Mouse (Mus musculus) lung, embryonic 16.5 days (tissue): Measurements from ENCODE around the gene Gpc6. TPM values are rescaled to one million over a fixed set of nuclear protein-coding genes. Genes with fewer than 3 reads are reported as not detected.

Experiments
- ATAC-seq: fragments of 200-750 bp; cut with Nextera tagmentation; 2 replicates; pipeline ENCODE4 v1.8.0; 2017; ENCODE audit warnings: low read depth, mild to moderate bottlenecking, moderate library complexity
- H3K27ac ChIP-seq: fragments of 300-500 bp; sonication (generic); 2 replicates; pipeline ENCODE4 v1.5.1; 2014; ENCODE audit warnings: mild to moderate bottlenecking, control low read depth, low read length
- H3K27me3 ChIP-seq: fragments of 300-500 bp; sonication (generic); 2 replicates; pipeline ENCODE4 v1.6.1; 2014; ENCODE audit warnings: low read depth, low read length, mixed read lengths; ENCODE audit not compliant: control insufficient read depth, insufficient read depth
- H3K36me3 ChIP-seq: fragments of 300-500 bp; sonication (generic); 2 replicates; pipeline ENCODE4 v1.6.1; 2014; ENCODE audit warnings: low read length; ENCODE audit not compliant: control insufficient read depth, insufficient read depth
- H3K4me1 ChIP-seq: fragments of 300-500 bp; sonication (generic); replicated peaks from 2 replicates; pipeline ENCODE4 v1.6.1; 2014; ENCODE audit warnings: low read length, mixed read lengths; ENCODE audit not compliant: control insufficient read depth, insufficient read depth
- H3K4me2 ChIP-seq: fragments of 300-500 bp; sonication (generic); 2 replicates; pipeline ENCODE4 v1.6.1; 2014; ENCODE audit warnings: low read depth, low read length, control low read depth
- H3K4me3 ChIP-seq: fragments of 300-500 bp; sonication (generic); 2 replicates; pipeline ENCODE4 v1.5.1; 2014; ENCODE audit warnings: mild to moderate bottlenecking, low read length, control low read depth
- H3K9ac ChIP-seq: fragments of 300-500 bp; sonication (generic); 2 replicates; pipeline ENCODE4 v1.6.1; 2014; ENCODE audit warnings: low read length, control low read depth
- H3K9me3 ChIP-seq: fragments of 300-500 bp; sonication (generic); 2 replicates; pipeline ENCODE4 v1.6.1; 2016; ENCODE audit warnings: low read length; ENCODE audit not compliant: control insufficient read depth
- WGBS: fragments of 180-500 bp; shearing (Covaris S2); extraction: QIAGEN DNeasy Blood & Tissue Kit; methylation state at CpG from one replicate; pipeline ENCODE4 v1.1.7; 2014; 5-methylcytosine and 5-hydroxymethylcytosine counted together
- polyA plus RNA-seq: library from polyadenylated mRNA; unstranded; fragments of >200 nt; fragmentation: Nextera tagmentation; extraction: Ambion mirVana; gene quantifications from 2 replicates; pipeline ENCODE4 v1.2.1, GENCODE M21; 2015

Gene Gpc6
- polyA plus RNA-seq, 1 experiment from 2014 or later: 26.1 TPM

DNA sequence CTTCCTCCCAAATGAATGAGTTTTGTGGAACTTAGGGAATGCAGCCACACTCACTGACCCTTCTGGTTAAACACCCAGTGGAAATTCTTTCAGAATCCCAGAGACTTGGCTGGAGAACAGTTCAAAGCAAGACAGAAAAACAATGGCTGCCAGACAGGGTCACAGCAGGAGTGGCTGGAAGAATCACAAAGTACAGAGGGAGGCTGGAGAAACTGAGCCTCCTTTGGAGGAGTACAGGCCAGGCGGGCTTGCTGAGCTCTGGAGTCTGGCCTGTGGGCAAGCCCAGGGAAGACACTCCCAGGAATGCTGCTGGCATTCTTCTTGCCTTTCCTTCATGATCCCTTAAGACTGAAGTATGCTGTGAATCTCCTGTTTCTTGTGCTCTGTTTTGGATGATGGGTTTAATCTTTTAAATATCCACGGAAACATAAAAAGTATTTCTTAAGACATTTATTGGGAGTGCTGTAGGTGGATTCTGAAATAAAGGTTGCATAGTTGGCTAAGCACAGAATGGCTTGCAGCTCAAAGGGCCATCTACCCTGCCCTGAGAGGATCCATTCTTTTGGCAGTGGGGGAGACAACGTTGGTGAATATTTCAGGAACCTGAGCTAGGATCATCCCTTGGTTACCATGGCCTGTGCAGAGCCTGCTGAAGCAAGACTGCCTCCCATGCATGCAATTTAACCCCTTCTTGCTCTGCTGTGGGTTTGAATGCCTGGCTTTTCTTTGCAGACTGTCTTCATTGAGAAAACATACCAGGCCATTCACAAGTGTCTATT is 342.9 kb downstream of the Gpc6 start:
- H3K27me3 ChIP-seq: no peaks in the 10 kb centered on the region
- no peak overlapping the region for H3K4me2 ChIP-seq
- 49% methylated on average over 3 of the region's 3 CpGs for WGBS
- H3K27ac ChIP-seq: no peak overlapping the region
- no peaks in the 10 kb centered on the region for H3K36me3 ChIP-seq
- no peak overlapping the region for H3K4me3 ChIP-seq
- no peaks in the 10 kb centered on the region for H3K9me3 ChIP-seq
- no peak for ATAC-seq
- H3K4me1 ChIP-seq: no peaks in the 10 kb centered on the region
- H3K9ac ChIP-seq: no peak overlapping the region

DNA sequence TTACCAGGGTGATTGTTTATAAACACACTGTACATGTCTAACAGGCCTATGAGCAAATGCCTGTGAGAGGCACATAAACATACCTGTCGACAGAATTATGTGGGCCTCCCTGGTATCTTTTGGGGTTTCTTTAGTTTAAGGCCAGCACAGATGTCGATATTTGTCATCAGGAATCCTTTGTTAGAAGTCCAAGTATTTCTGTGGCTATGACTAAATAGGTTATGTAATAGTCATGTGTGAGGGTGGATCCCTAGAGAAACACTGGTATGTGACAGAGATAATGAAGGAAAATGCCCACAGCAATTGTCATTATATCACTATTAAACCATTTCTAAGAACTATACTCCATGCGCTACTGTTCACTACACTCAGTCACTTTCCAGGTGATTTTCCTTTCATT is 358.5 kb downstream of the Gpc6 start:
- Histone ChIP-seq H3K27me3 (no peaks in the 10 kb centered on the region), H3K9me3 (no peaks in the 10 kb centered on the region), H3K27ac (no peak overlapping the region), H3K4me2 (no peak overlapping the region), H3K4me1 (no peaks in the 10 kb centered on the region), H3K4me3 (no peak overlapping the region), H3K9ac (no peak overlapping the region), H3K36me3 (no peaks in the 10 kb centered on the region)
- ATAC-seq: no peak
- WGBS: 81% methylated on average over 3 of the region's 3 CpGs

DNA sequence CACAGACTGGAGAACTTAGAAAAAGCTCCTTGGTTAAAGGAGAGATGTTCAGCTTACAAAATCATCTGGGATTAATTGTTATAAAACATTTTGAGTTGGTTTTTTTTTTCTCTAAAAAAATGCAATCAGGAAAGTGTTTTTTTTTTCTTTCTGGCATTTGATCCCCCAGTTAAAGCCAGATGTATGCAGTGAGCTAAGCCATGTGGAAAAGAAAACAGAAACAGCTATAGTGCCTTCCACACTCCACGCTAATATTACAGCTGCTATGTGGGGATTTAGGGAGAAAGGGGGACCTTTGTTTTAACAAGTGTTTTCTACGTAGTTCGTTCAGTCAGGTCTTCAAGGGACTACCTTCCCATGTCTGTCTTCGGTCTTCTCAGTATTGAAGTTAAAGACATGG is 368.6 kb downstream of the Gpc6 start:
- ATAC-seq: no peak
- 91% methylated on average over 4 of the region's 4 CpGs for WGBS

DNA sequence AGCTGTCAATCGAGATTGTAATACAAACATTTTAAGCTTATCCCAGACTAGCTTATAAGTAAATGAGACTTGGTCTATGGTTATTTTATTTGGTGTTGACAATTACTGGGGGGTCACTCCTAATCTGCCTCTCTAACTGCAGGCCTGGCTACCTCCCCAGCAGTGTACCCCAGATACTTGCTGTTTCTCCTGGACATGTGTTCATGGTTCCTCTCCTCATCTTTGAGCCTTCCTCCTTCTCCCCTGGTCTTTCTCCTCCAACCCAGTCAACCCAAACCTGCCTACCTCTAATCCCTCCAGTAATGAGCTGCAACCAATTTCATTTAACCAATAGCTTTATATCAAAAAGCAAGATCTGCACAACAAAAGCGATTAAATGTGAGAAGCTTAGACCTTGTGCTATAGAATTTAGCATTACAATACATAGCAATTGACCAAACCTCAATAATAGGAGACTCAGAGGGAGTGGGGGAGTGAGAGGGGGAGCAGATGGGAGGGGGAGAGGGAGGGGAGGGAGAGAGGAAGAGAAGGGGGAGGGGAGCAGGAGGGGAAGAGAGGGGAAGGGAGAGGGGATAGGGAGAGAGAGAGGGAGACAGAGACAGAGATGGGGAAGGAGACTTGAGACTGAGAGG is 371.2 kb downstream of the Gpc6 start:
- H3K4me2 ChIP-seq: no peak overlapping the region
- WGBS: 94% methylated on average over 2 of the region's 2 CpGs
- no peaks in the 10 kb centered on the region for H3K9me3 ChIP-seq
- no peaks in the 10 kb centered on the region for H3K4me1 ChIP-seq
- no peak for ATAC-seq
- H3K36me3 ChIP-seq: no peaks in the 10 kb centered on the region
- H3K4me3 ChIP-seq: no peak overlapping the region
- no peak overlapping the region for H3K9ac ChIP-seq
- no peak overlapping the region for H3K27ac ChIP-seq
- no peaks in the 10 kb centered on the region for H3K27me3 ChIP-seq

More for the DNA sequence above, 368.6 kb downstream of the Gpc6 start:
- Histone ChIP-seq H3K4me2 (no peak overlapping the region), H3K4me3 (no peak overlapping the region), H3K9ac (no peak overlapping the region), H3K4me1 (no peaks in the 10 kb centered on the region), H3K36me3 (no peaks in the 10 kb centered on the region), H3K27me3 (no peaks in the 10 kb centered on the region), H3K9me3 (no peaks in the 10 kb centered on the region), H3K27ac (no peak overlapping the region)

DNA sequence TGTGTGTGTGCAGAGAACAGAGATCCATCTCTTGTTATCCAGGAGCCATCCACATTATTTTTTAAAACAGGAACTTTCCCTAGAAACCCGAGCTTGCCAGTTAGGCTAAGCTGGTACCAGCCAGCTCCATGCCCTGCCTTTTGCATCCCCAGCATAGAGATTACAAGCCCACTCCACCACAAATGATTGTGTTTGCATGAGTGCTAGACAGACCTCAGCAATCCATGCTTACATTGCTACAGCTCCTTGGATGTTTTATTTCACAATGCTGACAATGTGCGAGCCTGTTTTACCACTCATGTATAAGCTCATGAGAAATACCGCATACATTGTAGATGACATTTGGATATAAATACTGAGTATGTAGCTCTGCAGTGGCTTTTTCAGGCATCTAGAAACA is 375.9 kb downstream of the Gpc6 start:
- Histone ChIP-seq H3K9ac (no peak overlapping the region), H3K27me3 (no peaks in the 10 kb centered on the region), H3K4me3 (no peak overlapping the region), H3K9me3 (no peaks in the 10 kb centered on the region), H3K4me2 (no peak overlapping the region), H3K27ac (no peak overlapping the region), H3K36me3 (no peaks in the 10 kb centered on the region), H3K4me1 (no peaks in the 10 kb centered on the region)
- ATAC-seq: no peak
- 67% methylated on average over 3 of the region's 3 CpGs for WGBS

DNA sequence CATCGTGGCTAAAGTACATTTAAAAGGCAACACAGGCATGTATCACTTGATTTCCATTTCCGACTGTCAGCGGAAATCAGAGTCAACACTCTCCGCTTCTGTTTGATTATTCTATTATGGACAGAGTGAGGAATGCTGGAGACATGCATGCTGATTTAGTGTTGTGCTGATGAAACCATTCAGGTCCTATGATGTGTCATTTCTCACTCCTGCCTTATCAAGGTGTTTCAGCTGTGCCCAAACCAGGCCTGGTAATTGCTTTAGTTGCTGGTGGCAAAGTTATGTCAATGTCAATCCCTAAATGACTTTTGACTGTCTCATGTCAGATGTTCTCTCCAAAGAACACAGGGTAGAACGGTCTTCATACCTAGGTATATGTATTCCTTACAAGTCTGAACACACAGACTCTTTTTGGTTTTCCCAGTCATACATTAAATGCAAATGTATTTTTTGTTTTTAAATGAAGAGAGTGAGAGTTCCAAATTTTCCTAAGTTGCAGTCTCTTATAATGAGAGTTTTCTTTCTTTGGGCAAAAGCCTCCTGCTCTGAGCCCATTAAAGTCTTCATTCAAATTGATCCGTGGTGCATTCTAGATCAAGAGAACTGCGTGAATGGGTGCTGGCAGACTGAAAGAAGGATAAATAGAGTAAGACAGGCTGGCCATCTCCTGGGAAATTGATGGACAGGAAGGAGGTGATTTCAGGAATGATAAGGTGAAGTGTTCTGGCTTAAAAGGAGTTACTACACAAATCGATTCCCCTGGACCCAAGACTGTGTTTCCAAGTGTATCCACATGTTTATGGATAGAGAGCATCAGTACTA is 379.0 kb downstream of the Gpc6 start:
- H3K4me1 ChIP-seq: no peaks in the 10 kb centered on the region
- no peaks in the 10 kb centered on the region for H3K9me3 ChIP-seq
- H3K27me3 ChIP-seq: no peaks in the 10 kb centered on the region
- WGBS: 69% methylated on average over 8 of the region's 8 CpGs
- H3K27ac ChIP-seq: no peak overlapping the region
- H3K4me2 ChIP-seq: no peak overlapping the region
- H3K36me3 ChIP-seq: no peaks in the 10 kb centered on the region
- ATAC-seq: no peak
- H3K9ac ChIP-seq: no peak overlapping the region
- H3K4me3 ChIP-seq: no peak overlapping the region

DNA sequence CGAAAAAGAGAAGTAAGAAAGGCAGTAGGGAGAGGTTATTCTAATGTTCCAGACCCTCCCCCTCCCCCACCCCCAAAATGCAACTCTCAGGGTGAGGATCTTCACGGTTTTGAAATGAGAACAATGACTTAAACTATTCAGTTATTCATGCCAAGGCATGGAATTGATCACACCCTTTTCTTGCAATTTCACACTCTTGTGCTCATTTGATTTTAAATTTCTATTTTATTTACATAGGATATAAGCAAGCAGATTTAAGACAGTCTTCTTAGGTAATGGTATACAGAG is 379.6 kb downstream of the Gpc6 start:
- Histone ChIP-seq H3K36me3 (no peaks in the 10 kb centered on the region), H3K27ac (no peak overlapping the region), H3K4me2 (no peak overlapping the region), H3K4me3 (no peak overlapping the region), H3K9me3 (no peaks in the 10 kb centered on the region), H3K9ac (no peak overlapping the region), H3K27me3 (no peaks in the 10 kb centered on the region), H3K4me1 (no peaks in the 10 kb centered on the region)
- no peak for ATAC-seq
- 70% methylated on average over 2 of the region's 2 CpGs for WGBS

DNA sequence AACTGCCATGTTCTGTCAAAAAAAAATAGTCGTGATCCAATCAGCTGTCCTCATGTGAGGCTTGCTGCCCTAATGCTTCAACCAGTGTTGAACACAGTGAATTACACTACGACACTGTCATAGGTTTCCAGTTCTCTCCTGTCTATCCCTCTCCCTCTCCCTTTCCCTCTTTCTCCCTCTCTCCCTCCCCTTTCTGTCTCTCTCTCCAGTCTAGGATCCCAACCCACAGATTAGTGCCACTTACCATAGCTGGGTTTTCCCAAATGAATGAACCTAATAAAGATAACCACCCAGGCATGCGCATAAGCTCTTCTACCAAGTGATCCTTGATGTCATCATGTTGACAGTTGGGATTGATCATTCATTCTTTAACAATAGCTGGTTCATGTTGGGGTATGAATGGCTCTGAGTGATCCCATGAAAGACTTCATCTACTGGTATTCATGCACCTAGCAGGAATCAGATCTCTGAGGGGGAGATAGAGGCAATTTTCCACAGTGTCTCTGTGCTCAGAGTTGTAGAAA is 384.9 kb downstream of the Gpc6 start:
- H3K27ac ChIP-seq: no peak overlapping the region
- no peaks in the 10 kb centered on the region for H3K4me1 ChIP-seq
- no peaks in the 10 kb centered on the region for H3K36me3 ChIP-seq
- no peaks in the 10 kb centered on the region for H3K27me3 ChIP-seq
- no peak overlapping the region for H3K4me2 ChIP-seq
- no peaks in the 10 kb centered on the region for H3K9me3 ChIP-seq
- H3K9ac ChIP-seq: no peak overlapping the region
- ATAC-seq: no peak
- WGBS: 84% methylated on average over 3 of the region's 3 CpGs
- H3K4me3 ChIP-seq: no peak overlapping the region

DNA sequence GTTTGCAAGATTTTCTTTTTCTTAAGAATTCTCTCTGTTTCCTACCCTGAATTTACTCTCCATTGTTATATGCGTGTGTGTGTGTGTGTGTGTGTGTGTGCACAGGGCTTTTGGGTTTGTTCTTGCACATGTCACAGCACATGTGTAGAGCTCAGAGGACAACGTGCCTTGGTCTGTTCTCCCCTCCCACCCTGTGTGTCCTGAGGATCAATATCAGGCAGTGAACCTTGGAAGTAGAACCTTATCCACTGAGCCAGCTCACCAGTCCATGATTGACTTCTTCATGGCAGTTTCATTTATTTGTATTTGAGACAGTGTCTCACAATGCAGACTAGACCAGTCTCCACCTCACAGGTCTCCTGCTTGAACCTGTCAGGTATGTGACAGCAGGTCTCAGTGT is 399.1 kb downstream of the Gpc6 start:
- Histone ChIP-seq H3K27me3 (no peaks in the 10 kb centered on the region), H3K4me3 (no peak overlapping the region), H3K4me2 (no peak overlapping the region), H3K36me3 (no peaks in the 10 kb centered on the region), H3K27ac (no peak overlapping the region), H3K9me3 (no peaks in the 10 kb centered on the region), H3K4me1 (no peaks in the 10 kb centered on the region), H3K9ac (no peak overlapping the region)
- 68% methylated on average over 2 of the region's 2 CpGs for WGBS
- ATAC-seq: no peak
